18 mouse cellular contexts compared by ENCODE assay signal in genomic region chr1:90751221-90751620, GRCm38 (mm10).
DNase-seq lines count a peak whose midpoint lies in the region; ATAC-seq and TF ChIP-seq lines count a peak whose summit lies in the region.
"Had no signal": no experiment of that assay in that cellular context is flagged by ENCODE, and none has a peak within 500 bp of the region (broad histone marks: within the 10 kb centered on the region; RNA-seq: fewer than 3 reads in every experiment).

No protein-coding gene starts in this region.

- no peak for ATAC-seq in midbrain, embryonic 11.5 days (ENCODE audit: low FRiP score)
- ATAC-seq in midbrain, embryonic 16.5 days = no peak
- ATAC-seq: CD4-positive, CD25-positive, alpha-beta regulatory T cell, adult 4 months had no signal

- H3K9me3 ChIP-seq in midbrain, embryonic 11.5 days (ENCODE audit: control insufficient read depth, low read length) = no peaks in the 10 kb centered on the region
- H3K9me3 ChIP-seq in midbrain, embryonic 16.5 days (replicated peaks; ENCODE audit: control insufficient read depth, low read length, poor library complexity, severe bottlenecking) = no peaks in the 10 kb centered on the region
- H3K9me3 ChIP-seq: embryonic facial prominence, embryonic 13.5 days; heart, embryonic 12.5 days; liver, embryonic 13.5 days had no signal

- no peak for TF ChIP-seq CTCF in left cerebral cortex, adult 2 months (IDR thresholded peaks at IDR 0.05)

- no peak overlapping the region for H3K4me3 ChIP-seq in midbrain, embryonic 11.5 days (ENCODE audit: low read depth, low read length)
- no peak overlapping the region for H3K4me3 ChIP-seq in midbrain, embryonic 16.5 days (ENCODE audit: low read depth, low read length)
- no peak overlapping the region for H3K4me3 ChIP-seq in left cerebral cortex, adult 2 months
- H3K4me3 ChIP-seq: embryonic facial prominence, embryonic 13.5 days; heart, embryonic 12.5 days; liver, embryonic 13.5 days had no signal

- no peak overlapping the region for H3K4me2 ChIP-seq in midbrain, embryonic 11.5 days
- no peak overlapping the region for H3K4me2 ChIP-seq in midbrain, embryonic 16.5 days (ENCODE audit: low read length)
- H3K4me2 ChIP-seq: embryonic facial prominence, embryonic 13.5 days; heart, embryonic 12.5 days; liver, embryonic 13.5 days had no signal

- WGBS in midbrain, embryonic 11.5 days = 89% methylated on average over 4 of the region's 4 CpGs
- 81% methylated on average over 4 of the region's 4 CpGs for WGBS in midbrain, embryonic 16.5 days

- H3K9ac ChIP-seq in midbrain, embryonic 11.5 days (ENCODE audit: low read length) = no peak overlapping the region
- no peak overlapping the region for H3K9ac ChIP-seq in midbrain, embryonic 16.5 days (ENCODE audit: low read depth, low read length)
- H3K9ac ChIP-seq: embryonic facial prominence, embryonic 13.5 days; heart, embryonic 12.5 days; liver, embryonic 13.5 days had no signal

- no peaks in the 10 kb centered on the region for H3K27me3 ChIP-seq in midbrain, embryonic 11.5 days (ENCODE audit: control insufficient read depth, insufficient read depth, low read length)
- no peaks in the 10 kb centered on the region for H3K27me3 ChIP-seq in midbrain, embryonic 16.5 days (ENCODE audit: control insufficient read depth, insufficient read depth, low read depth, low read length)
- H3K27me3 ChIP-seq: embryonic facial prominence, embryonic 13.5 days; heart, embryonic 12.5 days; liver, embryonic 13.5 days had no signal

- intact Hi-C loops in left cerebral cortex, adult 2 months (cut with DNase I) = loop anchor here (1.0 to 2.0 kb wide), 2 partner anchors 60 to 88 kb away; no protein-coding TSS in a partner anchor

- no peak overlapping the region for H3K27ac ChIP-seq in midbrain, embryonic 11.5 days (ENCODE audit: low read depth, low read length)
- no peak overlapping the region for H3K27ac ChIP-seq in midbrain, embryonic 16.5 days (ENCODE audit: low read length)
- H3K27ac ChIP-seq in left cerebral cortex, adult 2 months = no peak overlapping the region
- H3K27ac ChIP-seq: liver, embryonic 13.5 days had no signal

- no peaks in the 10 kb centered on the region for H3K36me3 ChIP-seq in midbrain, embryonic 11.5 days (ENCODE audit: control insufficient read depth, insufficient read depth, low read length)
- no peaks in the 10 kb centered on the region for H3K36me3 ChIP-seq in midbrain, embryonic 16.5 days (ENCODE audit: control insufficient read depth, insufficient read depth, low read length)
- H3K36me3 ChIP-seq: embryonic facial prominence, embryonic 13.5 days; heart, embryonic 12.5 days; liver, embryonic 13.5 days had no signal

- peak; percentile 37 to 39 for DNase-seq in layer of hippocampus, adult 18-20 months (ENCODE audit: low spot score in 2 of 2)
- DNase-seq in layer of hippocampus, postnatal 25 days (ENCODE audit: extremely low spot score in 1 of 2, low spot score in 1 of 2) = no peak
- DNase-seq in midbrain, embryonic 11.5 days (ENCODE audit: low spot score, missing footprints) = peak; percentile 35
- peak; percentile 41 to 43 for DNase-seq in left cerebral cortex, adult 2 months (ENCODE audit: extremely low spot score in 1 of 2, low spot score in 2 of 2)
- DNase-seq in right cerebral cortex, postnatal 25 days = peak; percentile 55
- no peak for DNase-seq in ovary, postnatal 10 days (ENCODE audit: low spot score)
- DNase-seq: adrenal gland, adult 2 months; cerebellum, adult 18-20 months; gastrocnemius, postnatal 10 days; kidney, adult 18-20 months; kidney, postnatal 14 days; liver, embryonic 13.5 days; midbrain, embryonic 14.5 days; thymus, postnatal 36 days had no signal

- H3K4me1 ChIP-seq in midbrain, embryonic 11.5 days (ENCODE audit: control insufficient read depth, insufficient read depth, low read length) = no peaks in the 10 kb centered on the region
- peaks cover 9% of the 10 kb centered on the region for H3K4me1 ChIP-seq in midbrain, embryonic 16.5 days (ENCODE audit: control insufficient read depth, insufficient read depth, low read length)
- H3K4me1 ChIP-seq: liver, embryonic 13.5 days had no signal

Comparison
In these comparisons a context has a peak if more than half of its experiments do, and no peak if none do; other contexts are left out.
1. DNase-seq: peak in layer of hippocampus, adult 18-20 months (2 of 2), midbrain, embryonic 11.5 days (single experiment), left cerebral cortex, adult 2 months (2 of 2) and right cerebral cortex, postnatal 25 days (single experiment); none in layer of hippocampus, postnatal 25 days (0 of 2) and ovary, postnatal 10 days (single experiment).